Mouse (Mus musculus): Measurements from ENCODE around the gene Galnt14. TPM values are rescaled to one million over a fixed set of nuclear protein-coding genes. Genes with fewer than 3 reads are reported as not detected.
A peak's percentile ranks its signal among the peaks of the same experiment; 100 is the strongest.

The Galnt14 gene
- polyA plus RNA-seq (2015; fragmentation: Nextera tagmentation; extraction: Ambion mirVana): 20.4 and 25.2 TPM in 2 replicates

GRCm38 (mm10) chr17:73710042-73710911 lies at the start of gene Galnt14:
Gene Galnt14 (minus strand): TSS chr17:73710453.
- under 1% methylated on average over 65 of the region's 75 CpGs for WGBS
- peak; percentile 76 for ATAC-seq
- H3K9ac ChIP-seq (ENCODE audit: low read depth, low read length): peak within 1 kb of the TSS; percentile 89
- H3K27me3 ChIP-seq (ENCODE audit: control insufficient read depth, insufficient read depth, low read depth, low read length): no peaks in the 10 kb centered on the region
- peak within 1 kb of the TSS; percentile 87 for H3K4me2 ChIP-seq (ENCODE audit: low read length)
- H3K36me3 ChIP-seq (ENCODE audit: control insufficient read depth, insufficient read depth, low read length): no peaks in the 10 kb centered on the region
- peaks cover 29% of the 10 kb centered on the region for H3K4me1 ChIP-seq (ENCODE audit: control insufficient read depth, insufficient read depth, low read length)
- no peaks in the 10 kb centered on the region for H3K9me3 ChIP-seq (replicated peaks; ENCODE audit: control insufficient read depth, low read length, poor library complexity, severe bottlenecking)
- H3K27ac ChIP-seq (ENCODE audit: low read length): peak within 1 kb of the TSS; percentile 84
- peak within 1 kb of the TSS; percentile 68 for H3K4me3 ChIP-seq (ENCODE audit: low read depth, low read length)

GRCm38 (mm10) chr17:73743681-73744311 lies 33.5 kb upstream of the Galnt14 start:
- Histone ChIP-seq H3K9ac (ENCODE audit: low read depth, low read length) (no peak overlapping the region), H3K4me2 (ENCODE audit: low read length) (no peak overlapping the region), H3K4me3 (ENCODE audit: low read depth, low read length) (no peak overlapping the region), H3K27me3 (ENCODE audit: control insufficient read depth, insufficient read depth, low read depth, low read length) (no peaks in the 10 kb centered on the region), H3K27ac (ENCODE audit: low read length) (no peak overlapping the region), H3K36me3 (ENCODE audit: control insufficient read depth, insufficient read depth, low read length) (no peaks in the 10 kb centered on the region), H3K4me1 (ENCODE audit: control insufficient read depth, insufficient read depth, low read length) (no peaks in the 10 kb centered on the region), H3K9me3 (replicated peaks; ENCODE audit: control insufficient read depth, low read length, poor library complexity, severe bottlenecking) (no peaks in the 10 kb centered on the region)
- 9% methylated on average over 6 of the region's 6 CpGs for WGBS
- peak; percentile 97 for ATAC-seq

- Histone ChIP-seq H3K4me1 (ENCODE audit: control insufficient read depth, insufficient read depth, low read length) (peaks cover 3% of the 10 kb centered on the region; the same call in 1 of the 2 replicates), H3K27ac (ENCODE audit: low read length) (no peak overlapping the region), H3K4me3 (ENCODE audit: low read depth, low read length) (no peak overlapping the region), H3K27me3 (ENCODE audit: control insufficient read depth, insufficient read depth, low read depth, low read length) (no peaks in the 10 kb centered on the region), H3K9me3 (replicated peaks; ENCODE audit: control insufficient read depth, low read length, poor library complexity, severe bottlenecking) (no peaks in the 10 kb centered on the region), H3K4me2 (ENCODE audit: low read length) (no peak overlapping the region), H3K9ac (ENCODE audit: low read depth, low read length) (no peak overlapping the region), H3K36me3 (ENCODE audit: control insufficient read depth, insufficient read depth, low read length) (no peaks in the 10 kb centered on the region)
- ATAC-seq: no peak
- 62% methylated on average over 8 of the region's 8 CpGs for WGBS
Measured at GRCm38 (mm10) chr17:73723885-73724682, 13.8 kb upstream of the Galnt14 start.

DNA sequence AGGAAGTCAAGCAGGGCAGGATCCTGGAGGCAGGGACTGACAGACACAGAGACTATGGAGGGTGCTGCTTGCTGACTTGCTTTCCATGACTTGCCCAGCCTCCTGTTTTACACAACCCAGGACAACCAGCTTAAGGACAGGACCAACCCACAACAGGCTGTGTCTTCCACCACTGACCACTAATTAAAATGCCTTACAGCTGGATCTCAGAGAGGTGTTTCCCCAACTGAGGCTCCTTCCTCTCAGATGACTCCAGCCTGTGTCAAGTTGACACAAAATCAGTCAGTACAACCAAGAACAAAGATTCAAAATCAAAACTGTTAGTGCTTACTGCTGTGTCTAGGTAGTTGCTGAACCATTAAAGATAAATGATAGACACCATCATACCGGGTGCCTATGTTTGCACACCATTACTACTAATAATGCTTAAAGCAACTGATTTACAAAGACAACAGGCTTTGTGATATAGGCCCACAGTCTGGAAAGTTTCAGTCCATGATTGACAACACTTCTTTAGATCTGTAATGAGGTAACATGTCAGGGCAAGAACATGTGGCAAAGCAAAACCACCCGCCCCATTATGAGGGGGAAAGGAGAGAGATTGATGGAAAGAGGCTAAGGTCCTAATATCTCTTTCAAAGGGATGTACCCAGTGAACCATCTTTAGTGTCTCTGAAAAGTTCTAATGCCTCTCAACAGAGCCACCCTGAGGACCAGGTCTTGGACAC lies 8.9 kb upstream of the Galnt14 start:
- Histone ChIP-seq H3K36me3 (ENCODE audit: control insufficient read depth, insufficient read depth, low read length) (no peaks in the 10 kb centered on the region), H3K27me3 (ENCODE audit: control insufficient read depth, insufficient read depth, low read depth, low read length) (no peaks in the 10 kb centered on the region), H3K4me3 (ENCODE audit: low read depth, low read length) (no peak overlapping the region), H3K9ac (ENCODE audit: low read depth, low read length) (no peak overlapping the region), H3K9me3 (replicated peaks; ENCODE audit: control insufficient read depth, low read length, poor library complexity, severe bottlenecking) (no peaks in the 10 kb centered on the region), H3K4me2 (ENCODE audit: low read length) (no peak overlapping the region), H3K27ac (ENCODE audit: low read length) (no peak overlapping the region), H3K4me1 (ENCODE audit: control insufficient read depth, insufficient read depth, low read length) (peaks cover 4% of the 10 kb centered on the region)
- no peak for ATAC-seq
- 88% methylated on average over 2 of the region's 2 CpGs for WGBS

GRCm38 (mm10) chr17:73716684-73717083 lies 6.4 kb upstream of the Galnt14 start:
- Histone ChIP-seq H3K27me3 (ENCODE audit: control insufficient read depth, insufficient read depth, low read depth, low read length) (no peaks in the 10 kb centered on the region), H3K4me2 (ENCODE audit: low read length) (no peak overlapping the region), H3K9me3 (replicated peaks; ENCODE audit: control insufficient read depth, low read length, poor library complexity, severe bottlenecking) (no peaks in the 10 kb centered on the region), H3K36me3 (ENCODE audit: control insufficient read depth, insufficient read depth, low read length) (no peaks in the 10 kb centered on the region), H3K9ac (ENCODE audit: low read depth, low read length) (no peak overlapping the region), H3K4me1 (ENCODE audit: control insufficient read depth, insufficient read depth, low read length) (peaks cover 17% of the 10 kb centered on the region), H3K4me3 (ENCODE audit: low read depth, low read length) (no peak overlapping the region), H3K27ac (ENCODE audit: low read length) (no peak overlapping the region)
- WGBS: 48% methylated on average over 3 of the region's 3 CpGs
- no peak for ATAC-seq

DNA sequence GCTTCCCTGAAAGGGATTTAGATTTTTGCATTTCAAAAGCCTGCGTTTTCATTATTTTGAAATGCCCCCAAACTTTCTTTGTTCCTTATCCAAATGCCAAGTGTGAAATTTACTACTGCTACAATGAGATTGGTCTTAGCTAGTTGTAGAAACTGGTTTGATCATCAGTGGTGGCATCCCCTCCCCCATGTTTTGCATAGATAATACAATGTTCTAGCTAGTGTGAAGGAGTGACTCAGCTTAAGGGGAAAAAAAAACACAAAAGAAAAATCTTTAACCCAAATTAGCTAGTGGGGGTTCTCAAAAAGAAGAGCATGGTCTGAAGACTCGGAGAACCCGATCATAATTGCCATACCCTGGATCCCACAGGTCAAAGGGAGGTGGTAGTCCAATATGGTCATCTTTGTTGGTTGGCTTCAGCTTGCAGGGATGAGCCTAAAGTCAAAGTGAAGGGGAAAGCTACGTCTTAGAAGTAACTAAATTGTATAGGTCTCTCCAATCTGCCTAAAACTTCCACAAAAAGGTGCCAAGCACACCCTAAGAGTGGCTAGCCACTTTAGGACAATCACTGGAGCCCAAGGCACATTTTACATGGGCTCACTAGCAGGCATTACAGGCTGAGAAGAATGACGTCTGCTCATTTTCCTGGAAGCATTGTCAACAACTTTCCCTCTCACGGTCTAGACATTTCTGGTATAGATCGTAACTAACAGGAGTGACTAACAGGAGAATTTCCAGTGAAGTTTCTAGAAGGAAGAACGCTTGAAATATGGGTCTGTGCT lies 4.4 kb upstream of the Galnt14 start:
- Histone ChIP-seq H3K27me3 (ENCODE audit: control insufficient read depth, insufficient read depth, low read depth, low read length) (no peaks in the 10 kb centered on the region), H3K4me1 (ENCODE audit: control insufficient read depth, insufficient read depth, low read length) (peaks cover 20% of the 10 kb centered on the region), H3K9ac (ENCODE audit: low read depth, low read length) (no peak overlapping the region), H3K4me2 (ENCODE audit: low read length) (no peak overlapping the region), H3K9me3 (replicated peaks; ENCODE audit: control insufficient read depth, low read length, poor library complexity, severe bottlenecking) (no peaks in the 10 kb centered on the region), H3K4me3 (ENCODE audit: low read depth, low read length) (no peak overlapping the region), H3K36me3 (ENCODE audit: control insufficient read depth, insufficient read depth, low read length) (no peaks in the 10 kb centered on the region), H3K27ac (ENCODE audit: low read length) (no peak overlapping the region)
- WGBS: 72% methylated on average over 8 of the region's 8 CpGs
- no peak for ATAC-seq

DNA sequence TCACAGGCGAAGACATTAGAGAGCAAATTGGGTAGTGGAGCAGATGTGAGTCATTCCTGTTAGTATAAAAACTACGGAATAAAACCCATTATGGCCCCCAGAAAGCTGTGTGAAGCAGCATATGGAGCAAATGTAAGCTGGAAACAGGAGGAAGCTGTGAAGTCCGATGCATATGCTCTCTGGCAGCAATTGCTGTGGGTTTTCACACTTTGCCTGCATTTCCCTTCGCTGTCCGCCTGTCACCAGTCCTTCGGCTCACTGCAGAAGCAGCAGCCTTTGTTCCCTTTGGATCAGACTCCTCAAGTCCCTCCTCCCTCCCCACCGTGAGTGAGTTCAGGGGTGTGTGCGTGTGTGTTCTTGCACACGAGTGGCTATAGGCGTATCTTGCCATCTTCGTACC lies 3.1 kb upstream of the Galnt14 start:
- Histone ChIP-seq H3K27me3 (ENCODE audit: control insufficient read depth, insufficient read depth, low read depth, low read length) (no peaks in the 10 kb centered on the region), H3K4me2 (ENCODE audit: low read length) (no peak overlapping the region), H3K36me3 (ENCODE audit: control insufficient read depth, insufficient read depth, low read length) (no peaks in the 10 kb centered on the region), H3K4me1 (ENCODE audit: control insufficient read depth, insufficient read depth, low read length) (peaks cover 29% of the 10 kb centered on the region), H3K4me3 (ENCODE audit: low read depth, low read length) (no peak overlapping the region), H3K9ac (ENCODE audit: low read depth, low read length) (peak overlapping the region; percentile 36; the same call in 1 of the 2 replicates), H3K9me3 (replicated peaks; ENCODE audit: control insufficient read depth, low read length, poor library complexity, severe bottlenecking) (no peaks in the 10 kb centered on the region), H3K27ac (ENCODE audit: low read length) (peak overlapping the region; percentile 66)
- WGBS: 27% methylated on average over 11 of the region's 11 CpGs
- peak; percentile 9; the same call in 1 of the 2 replicates for ATAC-seq

GRCm38 (mm10) chr17:73711919-73712318 lies 1.7 kb upstream of the Galnt14 start:
- H3K36me3 ChIP-seq (ENCODE audit: control insufficient read depth, insufficient read depth, low read length): no peaks in the 10 kb centered on the region
- H3K27me3 ChIP-seq (ENCODE audit: control insufficient read depth, insufficient read depth, low read depth, low read length): no peaks in the 10 kb centered on the region
- H3K4me2 ChIP-seq (ENCODE audit: low read length): no peak overlapping the region; the same call in 1 of the 2 replicates
- H3K9ac ChIP-seq (ENCODE audit: low read depth, low read length): no peak overlapping the region
- no peaks in the 10 kb centered on the region for H3K9me3 ChIP-seq (replicated peaks; ENCODE audit: control insufficient read depth, low read length, poor library complexity, severe bottlenecking)
- no peak overlapping the region for H3K27ac ChIP-seq (ENCODE audit: low read length)
- H3K4me3 ChIP-seq (ENCODE audit: low read depth, low read length): no peak overlapping the region
- 74% methylated on average over 15 of the region's 15 CpGs for whole genome bisulfite sequencing
- no peak for ATAC-seq
- peaks cover 29% of the 10 kb centered on the region for H3K4me1 ChIP-seq (ENCODE audit: control insufficient read depth, insufficient read depth, low read length)

Data from midbrain, embryonic 16.5 days (tissue).